Mouse (Mus musculus) liver, adult 2 months (tissue): ENCODE results near the gene Anapc5.

ENCODE experiments used
- CTCF ChIP-seq: fragments of 200-500 bp; IDR thresholded peaks from 2 replicates; pipeline ENCODE4 v1.5.1; 2011; ENCODE audit warnings: low read depth, low read length, control low read depth
- POLR2A ChIP-seq: fragments of 200-500 bp; IDR thresholded peaks from 2 replicates; pipeline ENCODE4 v1.6.1; 2011; ENCODE audit warnings: low read length, control low read depth; ENCODE audit not compliant: insufficient read depth; ENCODE audit errors: extremely low read depth

DNA sequence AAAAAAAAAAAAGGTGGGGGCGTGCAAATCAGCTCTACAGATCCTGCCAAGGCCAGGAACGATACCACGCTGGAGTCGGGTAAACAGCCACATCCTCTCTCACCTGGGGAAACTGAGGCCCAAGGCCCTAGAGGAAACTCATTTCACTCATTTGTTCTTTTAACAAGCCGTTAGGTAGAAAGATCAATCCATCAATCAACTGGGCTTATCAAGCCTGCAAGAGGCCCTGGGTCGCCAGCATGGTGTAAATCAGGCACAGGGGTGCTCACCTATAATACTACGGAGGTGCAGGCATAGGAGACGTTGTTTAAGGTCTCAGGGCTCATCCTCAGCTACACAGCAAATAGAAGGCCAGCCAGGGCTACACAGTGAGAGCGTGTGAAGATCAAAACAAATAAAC lies 49.7 kb downstream of the Anapc5 start:
- TF ChIP-seq CTCF (no peak), POLR2A (no peak)
